Mouse (Mus musculus) C2C12 (cell line): ENCODE results near the gene Mettl8. TPM values are rescaled to one million over a fixed set of nuclear protein-coding genes. Genes with fewer than 3 reads are reported as not detected.

Experiments used
- H3K27me3 ChIP-seq: one replicate; pipeline ENCODE4 v1.6.1; 2011; ENCODE audit not compliant: control insufficient read depth, insufficient read depth, insufficient read length
- H3K36me3 ChIP-seq: one replicate; pipeline ENCODE4 v1.6.1; 2011; ENCODE audit not compliant: control insufficient read depth, insufficient read depth
- H3K4me3 ChIP-seq: one replicate; pipeline ENCODE4 v1.5.1; 2011; ENCODE audit warnings: mild to moderate bottlenecking, control low read depth; ENCODE audit not compliant: poor library complexity, insufficient read depth, severe bottlenecking
- H3K79me2 ChIP-seq: one replicate; pipeline ENCODE4 v1.6.1; 2011; ENCODE audit not compliant: control insufficient read depth, insufficient read depth
- H3K79me3 ChIP-seq: one replicate; pipeline ENCODE4 v1.6.1; 2011; ENCODE audit warnings: low read depth, control low read depth
- H3ac ChIP-seq: one replicate; pipeline ENCODE3; 2011; ENCODE audit warnings: low read depth; ENCODE audit not compliant: control insufficient read depth, insufficient read length
- CEBPB ChIP-seq: IDR thresholded peaks from one replicate; pipeline ENCODE4 v1.6.1; 2011; ENCODE audit warnings: low read depth, mild to moderate bottlenecking, control low read depth, moderate library complexity
- CTCF ChIP-seq: IDR thresholded peaks from one replicate; pipeline ENCODE4 v1.5.1; 2011; ENCODE audit not compliant: control insufficient read depth, insufficient read depth, insufficient read length
- FOSL1 ChIP-seq: IDR thresholded peaks from one replicate; pipeline ENCODE4 v1.8.0; 2011; ENCODE audit warnings: mild to moderate bottlenecking, low read length; ENCODE audit not compliant: poor library complexity, insufficient read depth, severe bottlenecking
- MAX ChIP-seq: IDR thresholded peaks from one replicate; pipeline ENCODE4 v1.6.1; 2011; ENCODE audit warnings: mild to moderate bottlenecking, control low read depth
- MYOD1 ChIP-seq: IDR thresholded peaks from one replicate; pipeline ENCODE4 v1.6.1; 2011; ENCODE audit warnings: low read depth; ENCODE audit not compliant: control insufficient read depth, insufficient read length
- MYOG ChIP-seq: IDR thresholded peaks from one replicate; pipeline ENCODE4 v1.6.1; 2011; ENCODE audit not compliant: control insufficient read depth, insufficient read length; ENCODE audit errors: extremely low read depth
- USF1 ChIP-seq: IDR thresholded peaks from one replicate; pipeline ENCODE4 v1.6.1; 2011; ENCODE audit warnings: low read depth, mild to moderate bottlenecking, control low read depth, moderate library complexity
- polyA plus RNA-seq: library from polyadenylated mRNA; unstranded; fragments of >200 nt; fragmentation: generic; extraction: Trizol; gene quantifications from one replicate; pipeline ENCODE4 v1.2.1, GENCODE M21; 2012; ENCODE audit warnings: missing spikeins

The Mettl8 gene
- polyA plus RNA-seq, 1 experiment: 8.5 TPM

DNA sequence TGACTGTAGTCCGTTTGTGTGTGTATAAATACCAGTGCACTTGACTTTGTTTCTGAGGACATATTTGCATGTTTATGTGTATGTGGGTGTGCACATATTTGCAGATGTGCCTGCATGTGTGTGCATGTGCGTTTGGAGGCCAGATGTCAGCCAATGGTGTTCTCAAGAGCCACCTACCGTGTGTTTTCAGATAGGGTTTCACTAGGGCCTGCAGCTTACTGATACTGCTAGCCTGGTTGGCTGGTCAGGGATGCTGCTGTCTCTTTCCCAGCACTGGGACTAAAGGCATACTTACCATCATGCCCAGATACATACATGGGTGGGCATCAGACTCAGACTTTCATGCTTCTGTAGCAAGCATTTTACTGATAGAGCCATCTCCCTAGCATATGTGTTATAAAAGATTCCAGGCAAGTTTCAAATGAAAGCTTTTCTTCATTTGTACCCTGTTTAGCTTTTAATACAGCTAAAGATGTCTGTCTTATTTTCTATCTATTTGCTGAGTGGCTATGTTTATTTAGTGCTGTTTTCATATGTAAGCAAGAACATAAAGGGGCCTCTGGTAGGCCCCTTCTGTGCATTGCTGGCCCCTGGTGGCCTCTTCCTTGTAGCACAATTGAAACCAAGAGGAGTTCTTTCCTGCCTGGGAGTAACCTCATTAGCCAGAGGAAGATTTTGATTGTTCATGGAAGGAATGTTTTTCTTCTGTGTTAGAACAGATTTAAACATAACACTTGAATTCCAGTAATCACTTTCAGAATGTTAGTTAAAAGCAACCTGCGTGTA is 35.5 kb upstream of the Mettl8 start:
- Histone ChIP-seq H3K4me3 (no peak overlapping the region), H3K27me3 (no peaks in the 10 kb centered on the region), H3K36me3 (peaks cover 47% of the 10 kb centered on the region), H3ac (no peak overlapping the region), H3K79me2 (no peaks in the 10 kb centered on the region), H3K79me3 (no peaks in the 10 kb centered on the region)
- TF ChIP-seq USF1 (no peak), MYOD1 (no peak), CEBPB (no peak), FOSL1 (no peak), MYOG (no peak), MAX (no peak), CTCF (no peak)

DNA sequence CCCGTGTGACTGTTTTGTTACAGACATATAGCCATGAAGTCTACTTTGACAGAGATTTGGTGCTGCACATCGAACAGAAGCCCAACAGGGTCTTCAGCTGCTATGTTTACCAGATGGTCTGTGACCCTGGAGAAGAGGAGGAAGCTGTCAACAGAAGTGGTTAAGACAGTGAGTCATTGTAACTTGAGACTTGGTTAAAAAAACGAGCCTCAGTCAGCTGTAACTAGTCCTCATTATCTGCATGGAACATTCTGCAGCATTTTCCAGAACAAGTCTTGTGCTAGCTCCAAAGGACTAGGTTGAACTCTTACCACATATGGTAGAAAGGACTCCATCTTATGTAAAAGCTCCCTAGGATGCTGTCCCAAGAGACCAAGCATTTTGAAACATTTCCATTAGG is 34.4 kb upstream of the Mettl8 start:
- Histone ChIP-seq H3ac (no peak overlapping the region), H3K36me3 (peaks cover 44% of the 10 kb centered on the region), H3K79me3 (no peaks in the 10 kb centered on the region), H3K4me3 (no peak overlapping the region), H3K27me3 (no peaks in the 10 kb centered on the region), H3K79me2 (no peaks in the 10 kb centered on the region)
- TF ChIP-seq MYOD1 (no peak), FOSL1 (no peak), CTCF (no peak), CEBPB (no peak), MYOG (no peak), USF1 (no peak), MAX (no peak)

DNA sequence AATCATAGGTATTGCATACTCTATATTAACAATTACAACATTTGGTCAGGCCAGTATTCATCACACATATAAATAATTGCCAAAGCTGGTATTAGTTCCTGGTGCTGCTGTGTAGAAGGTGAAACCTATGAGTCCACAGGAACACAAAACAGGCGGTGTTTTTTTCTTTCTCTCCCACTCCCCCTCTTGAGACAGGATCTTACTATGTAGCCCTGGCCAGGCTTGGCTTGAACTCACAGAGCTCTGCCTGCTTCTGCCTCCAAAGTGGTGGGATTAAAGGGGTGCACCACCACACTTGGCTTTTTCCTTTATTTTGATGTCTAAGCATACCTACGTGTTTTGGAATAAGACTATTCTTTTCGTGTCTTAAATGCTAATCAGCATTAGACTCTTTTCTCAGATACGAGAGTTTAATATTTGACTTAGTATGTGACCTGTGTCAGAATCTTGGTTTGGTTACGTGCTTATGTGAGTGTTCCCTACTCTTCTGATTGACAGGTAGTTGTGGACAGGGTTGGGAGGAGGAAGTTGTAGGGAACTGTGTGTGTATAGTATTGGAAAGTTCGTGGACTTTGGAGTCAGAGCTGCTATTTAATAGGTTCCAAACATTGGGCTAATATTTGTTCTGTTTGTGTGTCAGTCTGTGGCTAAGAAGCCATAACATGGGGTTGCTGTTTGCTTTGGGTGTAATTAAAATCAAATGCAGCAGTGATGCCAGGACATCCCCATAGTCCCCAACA is 28.2 kb upstream of the Mettl8 start:
- Histone ChIP-seq H3ac (no peak overlapping the region), H3K36me3 (peaks cover 51% of the 10 kb centered on the region), H3K4me3 (no peak overlapping the region), H3K79me3 (no peaks in the 10 kb centered on the region), H3K79me2 (no peaks in the 10 kb centered on the region), H3K27me3 (no peaks in the 10 kb centered on the region)
- TF ChIP-seq MYOG (no peak), USF1 (no peak)

DNA sequence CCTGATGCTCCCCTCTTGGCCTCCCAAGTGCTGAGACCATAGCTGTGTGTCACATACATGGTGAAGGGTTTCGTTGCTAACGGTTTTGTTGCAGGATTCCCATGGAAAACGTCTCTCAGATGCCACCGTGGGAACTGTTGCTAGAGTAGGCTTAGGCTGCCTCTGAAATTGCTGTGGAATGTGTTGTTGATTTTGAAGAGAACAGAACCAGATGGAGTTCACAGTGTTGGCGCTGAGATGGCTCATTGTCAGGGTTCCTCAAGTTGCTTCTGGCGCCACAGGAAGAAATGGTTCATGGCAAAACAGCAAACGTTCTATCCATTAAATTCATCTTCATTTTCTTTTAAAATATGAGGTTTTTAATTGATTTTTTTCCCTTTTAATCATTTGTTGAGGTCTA is 27.0 kb upstream of the Mettl8 start:
- TF ChIP-seq MYOG (no peak), MAX (no peak), CTCF (no peak), CEBPB (no peak), MYOD1 (no peak), USF1 (no peak), FOSL1 (no peak)
- no peak overlapping the region for H3K4me3 ChIP-seq
- no peaks in the 10 kb centered on the region for H3K79me2 ChIP-seq
- no peaks in the 10 kb centered on the region for H3K79me3 ChIP-seq
- peaks cover 48% of the 10 kb centered on the region for H3K36me3 ChIP-seq
- H3ac ChIP-seq: no peak overlapping the region
- no peaks in the 10 kb centered on the region for H3K27me3 ChIP-seq

DNA sequence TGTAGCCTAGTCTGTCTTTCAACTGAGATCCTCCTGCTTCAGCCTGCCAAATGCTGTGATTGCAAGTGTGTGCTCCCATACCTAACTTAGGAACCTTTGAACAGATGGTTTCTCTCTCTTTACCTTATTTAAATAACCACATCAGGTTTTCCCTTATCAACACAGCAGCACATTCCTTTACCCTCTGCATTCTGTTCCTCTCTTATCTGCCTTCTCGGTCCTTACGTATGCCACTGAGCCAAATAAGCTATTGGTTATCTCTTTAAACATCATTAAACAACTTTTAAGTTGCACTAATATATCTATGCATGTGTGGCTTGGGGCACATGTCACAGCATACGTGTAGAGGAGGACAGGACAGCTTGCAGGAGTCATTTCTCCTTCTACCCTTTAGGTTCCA is 18.4 kb upstream of the Mettl8 start:
- H3ac ChIP-seq: no peak overlapping the region

DNA sequence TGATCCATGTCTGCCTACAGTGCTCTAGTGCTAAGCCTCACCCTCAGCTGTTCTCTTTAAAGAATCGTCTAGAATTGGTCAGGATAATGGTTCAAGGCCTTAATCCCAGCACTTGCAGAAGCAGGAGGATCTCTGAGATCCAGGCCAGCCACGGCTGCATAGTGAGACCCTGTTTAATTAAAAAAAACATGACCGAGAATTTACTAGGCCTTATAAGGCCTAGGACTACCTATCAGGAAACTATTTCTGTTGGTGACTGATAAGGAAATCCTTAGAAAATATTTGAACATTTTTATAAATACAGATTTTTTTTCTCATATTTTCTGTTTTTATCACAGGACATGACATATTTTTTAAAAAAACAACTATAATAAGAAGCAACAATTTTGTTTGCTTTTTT is 17.9 kb upstream of the Mettl8 start:
- Histone ChIP-seq H3K4me3 (no peak overlapping the region), H3ac (no peak overlapping the region), H3K27me3 (no peaks in the 10 kb centered on the region), H3K36me3 (peaks cover 19% of the 10 kb centered on the region), H3K79me3 (no peaks in the 10 kb centered on the region), H3K79me2 (no peaks in the 10 kb centered on the region)
- no peak for TF ChIP-seq CTCF
- no peak for TF ChIP-seq MAX
- TF ChIP-seq USF1: no peak
- no peak for TF ChIP-seq MYOG
- TF ChIP-seq CEBPB: no peak
- no peak for TF ChIP-seq FOSL1
- TF ChIP-seq MYOD1: no peak

More for the DNA sequence above, 18.4 kb upstream of the Mettl8 start:
- H3K79me3 ChIP-seq: no peaks in the 10 kb centered on the region
- H3K36me3 ChIP-seq: peaks cover 20% of the 10 kb centered on the region
- H3K79me2 ChIP-seq: no peaks in the 10 kb centered on the region
- TF ChIP-seq USF1: no peak
- no peak for TF ChIP-seq FOSL1
- TF ChIP-seq MAX: no peak
- no peak for TF ChIP-seq MYOD1
- no peak for TF ChIP-seq CTCF
- no peak for TF ChIP-seq CEBPB
- no peak for TF ChIP-seq MYOG
- no peaks in the 10 kb centered on the region for H3K27me3 ChIP-seq
- H3K4me3 ChIP-seq: no peak overlapping the region
